Mouse (Mus musculus) 3134 (cell line): ENCODE measurements around the gene Spem2.
"Not testable (repeated sequence)": the region's sequence is repeated elsewhere in the genome, so short reads cannot be mapped to it uniquely, and the experiment has no call there.

ENCODE experiments used
- DNase-seq: peaks from one replicate; pipeline ENCODE4 v3.0.0-alpha.2; 2011; ENCODE audit warnings: low spot score; ENCODE audit not compliant: insufficient read length; ENCODE audit errors: extremely low read depth

The Spem2 gene

DNA sequence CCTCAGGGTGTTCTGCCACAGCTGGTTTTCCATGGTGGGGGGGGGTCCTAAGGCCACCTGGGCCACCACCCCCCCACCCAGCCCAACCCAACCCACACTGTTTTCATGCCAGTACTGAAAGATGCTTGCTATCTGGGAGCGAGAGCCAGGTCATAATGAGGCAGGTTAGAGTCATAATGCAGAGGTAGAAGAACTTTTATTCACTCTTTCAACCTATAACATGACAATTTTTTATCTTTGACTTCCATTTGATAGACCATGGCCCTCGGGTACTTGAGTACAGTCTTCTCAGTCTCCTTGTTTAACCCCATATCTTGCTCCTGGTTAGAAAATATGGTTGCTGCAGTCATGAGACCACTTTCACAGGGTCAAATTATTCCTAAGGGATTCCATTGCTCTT, at the start of gene Spem2:
Gene Spem2, minus strand, starts transcription at position 101 of the 400 bp plus-strand sequence.
- DNase-seq, result no peak

DNA sequence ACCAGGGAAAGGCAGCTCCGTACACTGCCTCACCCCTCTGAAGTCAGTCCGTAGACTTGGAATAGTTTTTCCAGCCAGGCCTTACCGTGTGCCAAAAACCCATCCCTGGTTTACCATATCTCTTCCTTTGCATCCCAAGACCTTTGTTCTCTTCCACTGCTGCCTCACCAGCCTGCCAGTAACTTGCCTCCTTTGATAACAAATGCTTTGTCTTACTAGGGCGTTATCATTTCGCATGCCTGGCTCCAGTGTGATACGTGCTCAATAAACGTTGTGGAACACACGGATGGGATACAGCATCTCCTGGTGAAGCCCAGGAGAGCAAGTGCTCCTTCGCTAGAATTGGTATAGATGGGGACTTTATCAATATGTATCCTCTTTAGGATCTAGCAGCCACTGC, 49.1 kb upstream of the Spem2 start:
- DNase-seq, result no peak

GRCm38 (mm10) chr11:69865561-69865960, 47.3 kb upstream of the Spem2 start:
- no peak for DNase-seq

GRCm38 (mm10) chr11:69864138-69864860, 46.0 kb upstream of the Spem2 start:
- DNase-seq, result no peak

DNA sequence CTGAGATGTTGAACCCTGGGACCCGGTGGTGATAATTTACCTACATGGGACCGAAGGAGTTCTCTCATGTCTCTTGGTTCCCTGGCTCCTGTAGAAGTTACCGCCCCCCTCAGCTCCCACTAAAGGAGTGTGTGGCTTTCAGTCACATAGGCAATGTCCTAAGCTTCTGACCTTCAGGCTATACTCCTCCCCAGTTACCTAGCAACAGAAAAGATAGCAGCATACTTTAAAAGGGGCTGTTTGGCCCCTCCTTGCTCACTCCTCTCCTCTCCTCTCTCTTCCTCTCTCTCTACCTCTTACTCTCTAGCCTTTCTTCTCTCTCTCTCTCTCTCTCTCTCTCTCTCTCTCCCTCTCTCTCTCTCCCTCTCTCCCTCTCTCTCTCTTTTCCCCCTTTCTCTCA, 45.5 kb upstream of the Spem2 start:
- DNase-seq, result not testable (repeated sequence)

DNA sequence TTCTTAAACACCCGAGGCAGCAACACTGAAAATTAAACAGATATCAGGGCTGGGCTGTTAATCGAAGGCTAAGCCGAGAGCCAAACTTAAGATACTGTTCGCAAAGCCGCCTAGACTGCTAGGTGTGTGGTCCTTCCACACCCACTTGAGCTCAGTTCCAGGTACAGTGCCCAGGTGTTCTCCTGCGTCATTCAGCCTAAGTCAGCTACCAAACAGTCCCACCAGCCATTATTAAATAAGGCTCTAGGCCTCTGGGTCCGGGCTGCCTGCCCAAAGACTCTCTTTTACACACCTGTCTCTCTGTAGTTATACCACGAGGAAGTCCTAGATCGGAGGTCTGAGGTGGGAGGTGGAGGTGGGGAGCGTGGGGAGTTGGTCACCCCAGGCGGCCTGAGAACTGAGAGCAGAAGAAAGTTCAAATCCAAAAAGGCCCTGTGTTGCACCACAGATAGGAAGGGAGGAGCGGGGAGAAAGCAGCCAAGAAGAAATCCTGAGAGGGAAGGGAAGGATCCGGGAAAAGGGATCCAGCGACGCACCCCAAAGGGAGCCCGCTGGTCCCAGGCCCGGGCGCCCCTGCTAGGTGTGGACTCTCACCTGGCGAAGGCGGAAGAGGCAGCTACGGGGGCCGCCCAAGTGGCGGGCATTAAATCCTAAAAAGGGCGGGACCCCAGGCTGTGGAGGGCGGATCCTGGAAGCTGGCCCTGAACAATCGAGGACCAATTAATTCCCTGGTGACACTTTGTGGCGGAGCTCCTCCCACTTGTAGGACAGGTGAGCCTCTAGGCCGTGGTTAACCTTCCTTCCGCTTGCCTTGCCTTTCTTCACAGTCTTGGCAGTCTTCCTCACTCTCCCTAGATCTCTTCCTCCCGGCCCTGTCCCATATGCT, 40.1 kb upstream of the Spem2 start, which contains the start of gene Tnk1:
Gene Tnk1, minus strand, starts transcription at position 618 of the 886 bp plus-strand sequence.
- no peak for DNase-seq

GRCm38 (mm10) chr11:69855347-69855746, 37.1 kb upstream of the Spem2 start:
- no peak for DNase-seq

DNA sequence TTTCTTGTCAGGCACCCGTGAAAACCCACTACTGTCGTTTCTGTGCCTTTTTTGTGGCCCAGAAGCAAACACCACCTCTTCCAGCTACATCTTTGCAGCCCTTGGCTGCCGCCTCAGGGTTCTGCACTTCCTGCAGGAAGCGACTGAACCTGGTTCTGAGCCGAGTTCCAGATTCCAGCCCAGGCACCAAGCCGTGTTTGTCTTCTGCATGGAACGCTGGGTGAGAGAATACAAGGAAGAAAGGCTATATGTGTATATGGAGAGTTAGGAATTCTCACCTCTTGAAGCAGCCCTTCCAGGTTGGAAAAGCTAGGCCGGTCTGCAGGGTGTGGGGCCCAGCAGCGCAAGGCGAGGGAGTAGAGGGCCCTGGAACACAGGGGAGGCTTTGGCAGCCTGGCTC, 36.4 kb upstream of the Spem2 start:
- DNase-seq, result no peak

DNA sequence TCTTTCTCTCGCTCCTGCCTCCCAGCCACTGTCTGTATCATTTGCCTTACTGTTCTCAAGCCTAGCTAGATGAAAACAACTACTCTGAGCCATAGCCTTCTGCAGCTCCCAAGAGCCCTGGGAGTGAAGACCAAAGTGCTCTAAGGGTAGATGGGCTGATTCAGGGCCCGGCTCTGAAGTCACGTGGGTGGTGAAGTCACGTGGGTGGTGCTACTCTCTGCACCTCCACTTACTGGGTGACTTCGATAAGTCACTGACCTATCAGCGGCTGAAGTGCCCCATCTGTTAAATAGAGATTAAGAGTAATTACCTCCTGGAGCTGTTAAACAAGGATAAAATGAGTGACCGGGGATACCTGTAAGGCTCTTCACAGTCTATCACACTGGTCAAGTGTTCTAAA, 35.7 kb upstream of the Spem2 start:
- DNase-seq, result no peak

DNA sequence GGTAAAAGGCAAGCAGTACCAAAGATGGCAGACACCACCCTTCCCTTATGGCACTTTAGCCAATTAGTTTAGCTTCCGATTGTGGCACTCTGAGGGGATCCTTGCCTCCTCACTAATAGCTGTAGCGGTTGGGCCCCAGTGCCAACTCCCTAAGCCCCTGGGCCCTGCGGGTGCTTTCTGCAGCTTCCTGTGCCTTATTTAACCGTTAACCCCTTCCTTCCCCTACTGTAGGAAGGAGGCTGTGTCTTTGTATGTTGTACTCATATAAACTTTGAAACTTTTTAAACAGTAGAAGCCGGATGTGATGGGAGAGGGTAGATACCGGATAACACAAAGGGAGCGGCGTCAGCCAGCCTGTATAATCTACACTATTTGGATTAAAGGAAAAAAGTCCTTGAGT, 32.5 kb upstream of the Spem2 start:
- DNase-seq, result no peak

DNA sequence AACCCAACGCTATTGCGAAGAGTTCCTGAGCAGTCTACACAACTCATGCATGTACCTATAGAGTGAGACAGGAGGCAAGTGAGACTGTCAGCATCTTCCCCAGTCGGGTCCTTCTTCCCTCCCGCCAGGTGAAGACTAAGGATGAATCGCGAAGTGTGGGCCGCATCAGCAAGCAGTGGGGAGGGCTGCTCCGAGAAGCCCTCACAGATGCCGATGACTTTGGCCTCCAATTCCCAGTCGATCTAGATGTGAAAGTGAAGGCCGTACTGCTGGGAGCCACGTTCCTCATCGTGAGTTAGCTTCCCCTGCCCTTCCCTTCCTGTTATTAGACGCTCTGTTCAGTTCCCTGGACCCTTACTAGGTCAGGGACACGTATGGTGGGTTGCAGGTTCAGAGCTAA, 31.6 kb upstream of the Spem2 start:
- no peak for DNase-seq

DNA sequence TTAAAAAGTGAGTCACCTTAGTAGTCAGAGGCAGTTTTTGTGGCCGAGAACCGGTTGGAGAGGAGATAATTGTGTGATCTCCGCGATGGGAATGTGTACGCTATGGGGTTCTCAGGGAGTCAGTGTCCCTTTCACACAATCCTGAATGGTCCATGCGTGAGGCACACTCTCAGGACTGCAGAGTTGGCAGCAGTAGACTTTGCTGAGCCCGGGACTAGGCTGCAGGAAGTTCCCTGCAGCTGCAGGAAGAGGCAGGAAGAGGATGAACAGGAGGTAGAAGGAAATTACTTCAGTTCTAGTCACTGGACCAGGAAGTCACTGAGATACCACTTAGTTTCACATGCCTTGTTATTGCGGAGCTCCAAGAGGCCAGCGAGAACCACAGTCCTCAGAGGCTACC, 30.9 kb upstream of the Spem2 start:
- DNase-seq, result no peak

GRCm38 (mm10) chr11:69848021-69848420, 29.8 kb upstream of the Spem2 start:
- no peak for DNase-seq

DNA sequence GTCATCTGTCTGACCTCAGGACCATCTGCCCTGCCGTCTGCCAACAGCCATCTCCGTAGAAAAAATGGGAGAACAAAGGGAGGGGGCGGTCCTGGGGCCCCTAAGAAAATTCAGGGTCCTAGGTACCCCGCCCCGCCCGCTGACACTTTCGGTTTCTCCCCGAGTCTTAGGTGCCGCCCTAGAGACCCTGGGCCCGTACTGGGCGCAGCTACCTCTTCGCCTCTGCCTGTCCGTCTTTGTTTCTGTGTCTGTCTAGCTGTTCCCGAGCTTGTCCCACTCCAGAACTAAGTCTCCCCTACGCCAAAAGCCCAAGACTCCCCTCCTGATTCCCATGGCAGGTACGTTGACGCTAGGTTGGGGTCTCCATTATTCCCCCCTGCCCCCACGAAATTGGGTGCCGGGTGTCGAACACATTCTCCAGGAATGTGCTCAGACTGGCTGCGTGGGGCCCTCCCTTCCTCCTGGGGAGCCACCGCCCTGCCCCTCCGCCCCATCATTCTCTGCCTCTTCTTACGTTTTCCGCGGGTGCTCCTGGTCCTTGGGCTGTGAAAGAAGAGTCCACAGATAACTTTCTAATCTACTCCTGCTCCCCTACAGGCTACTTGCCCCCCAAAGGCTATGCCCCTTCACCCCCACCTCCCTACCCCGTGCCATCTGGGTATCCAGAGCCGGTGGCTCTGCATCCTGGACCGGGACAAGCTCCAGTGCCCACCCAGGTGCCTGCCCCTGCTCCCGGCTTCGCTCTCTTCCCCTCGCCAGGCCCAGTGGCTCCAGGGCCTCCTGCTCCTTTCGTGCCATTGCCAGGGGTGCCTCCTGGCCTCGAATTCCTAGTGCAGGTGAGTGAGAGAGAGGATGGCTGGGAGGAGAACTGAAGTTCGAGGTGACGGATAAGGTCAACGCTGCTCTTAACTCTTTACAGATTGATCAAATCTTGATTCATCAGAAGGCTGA, 28.7 kb upstream of the Spem2 start:
- DNase-seq, result peak; percentile 47

DNA sequence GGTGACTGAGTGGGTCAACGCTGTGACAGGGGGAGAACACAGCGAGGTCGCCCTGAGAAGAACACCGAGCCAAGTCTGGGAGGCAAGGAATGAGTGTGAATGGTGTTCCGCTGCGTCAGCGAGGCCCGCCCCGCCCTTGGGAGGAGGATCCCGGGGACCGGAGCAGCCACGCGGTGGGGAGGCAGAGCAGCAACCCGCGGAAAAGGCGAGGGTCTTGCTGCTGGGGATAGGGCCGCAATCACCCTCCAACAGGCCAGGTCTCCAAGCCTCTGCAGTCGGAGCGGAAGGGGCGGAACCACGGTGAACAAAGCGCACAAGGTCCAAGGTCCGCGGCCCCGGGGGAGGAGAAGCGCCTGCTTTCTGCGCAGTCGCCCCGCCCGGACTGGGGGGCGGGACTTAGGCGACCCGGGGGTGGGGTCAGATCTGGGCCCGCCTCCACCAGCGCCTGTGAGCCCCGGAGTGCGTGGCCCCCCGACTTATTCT, 28.0 kb upstream of the Spem2 start, which contains the start of gene Plscr3:
Gene Plscr3, plus strand, starts transcription at position 179 of the 483 bp plus-strand sequence.
- peak; percentile 92 for DNase-seq

GRCm38 (mm10) chr11:69838714-69839104, 20.4 kb upstream of the Spem2 start:
- no peak for DNase-seq

DNA sequence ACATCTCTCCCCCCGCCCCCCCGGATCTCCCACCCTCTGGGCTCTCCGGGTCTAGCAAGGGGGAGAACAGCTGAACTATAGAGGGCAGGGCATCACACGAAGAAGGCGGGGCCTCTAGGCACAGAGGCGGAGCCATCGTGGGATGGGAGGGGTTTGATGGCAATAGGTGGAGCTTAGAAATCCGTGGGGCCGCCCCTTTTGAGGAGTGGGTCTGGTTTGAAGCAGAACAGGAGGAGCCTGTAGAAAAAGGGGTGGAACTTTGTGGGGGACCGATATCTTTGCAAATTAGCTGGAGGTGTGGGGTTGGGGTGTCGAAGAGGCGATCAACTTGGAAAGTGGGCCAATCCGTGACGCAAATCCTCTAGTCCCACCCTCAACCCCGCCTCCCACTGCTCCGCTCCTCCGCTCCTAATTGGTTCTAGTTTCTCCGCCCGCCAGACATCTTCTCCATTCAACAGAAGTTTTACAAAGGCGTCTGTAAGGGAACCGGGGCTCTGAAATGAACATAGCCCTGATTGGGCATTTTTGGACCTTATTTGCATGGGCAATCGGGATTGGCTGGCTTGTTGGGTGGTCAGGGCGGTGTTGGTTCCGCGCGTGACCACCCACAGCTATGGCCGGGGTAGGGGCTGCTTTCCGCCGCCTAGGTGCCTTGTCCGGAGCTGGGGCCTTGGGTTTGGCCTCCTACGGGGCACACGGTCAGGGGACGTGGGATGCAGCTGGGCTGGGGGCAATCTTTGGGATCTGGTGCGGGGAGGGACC, 19.9 kb upstream of the Spem2 start, which contains the start of gene Tmem256:
Gene Tmem256, plus strand, starts transcription at position 563 of the 762 bp plus-strand sequence.
- DNase-seq, result peak; percentile 96

DNA sequence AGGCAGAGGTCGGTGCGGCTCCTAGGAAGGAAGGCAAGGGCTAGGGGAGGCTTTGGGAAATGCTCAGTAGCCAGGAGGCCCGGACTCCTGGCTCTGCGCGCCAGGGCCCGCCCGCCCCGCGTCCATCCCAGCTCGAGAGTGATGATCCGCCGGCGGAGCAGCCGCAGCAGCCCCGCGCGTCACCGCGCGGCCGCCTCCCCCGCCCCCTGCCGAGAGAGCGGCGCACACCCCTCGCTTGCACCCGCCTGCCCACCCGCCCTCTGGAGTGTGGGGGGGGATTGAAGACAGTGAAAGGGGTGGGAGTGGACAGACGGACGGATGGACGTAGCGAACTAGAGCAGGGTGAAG, 19.3 kb upstream of the Spem2 start, which contains the start of gene Nlgn2:
Gene Nlgn2, minus strand, starts transcription at position 181 of the 348 bp plus-strand sequence.
- DNase-seq, result no peak

DNA sequence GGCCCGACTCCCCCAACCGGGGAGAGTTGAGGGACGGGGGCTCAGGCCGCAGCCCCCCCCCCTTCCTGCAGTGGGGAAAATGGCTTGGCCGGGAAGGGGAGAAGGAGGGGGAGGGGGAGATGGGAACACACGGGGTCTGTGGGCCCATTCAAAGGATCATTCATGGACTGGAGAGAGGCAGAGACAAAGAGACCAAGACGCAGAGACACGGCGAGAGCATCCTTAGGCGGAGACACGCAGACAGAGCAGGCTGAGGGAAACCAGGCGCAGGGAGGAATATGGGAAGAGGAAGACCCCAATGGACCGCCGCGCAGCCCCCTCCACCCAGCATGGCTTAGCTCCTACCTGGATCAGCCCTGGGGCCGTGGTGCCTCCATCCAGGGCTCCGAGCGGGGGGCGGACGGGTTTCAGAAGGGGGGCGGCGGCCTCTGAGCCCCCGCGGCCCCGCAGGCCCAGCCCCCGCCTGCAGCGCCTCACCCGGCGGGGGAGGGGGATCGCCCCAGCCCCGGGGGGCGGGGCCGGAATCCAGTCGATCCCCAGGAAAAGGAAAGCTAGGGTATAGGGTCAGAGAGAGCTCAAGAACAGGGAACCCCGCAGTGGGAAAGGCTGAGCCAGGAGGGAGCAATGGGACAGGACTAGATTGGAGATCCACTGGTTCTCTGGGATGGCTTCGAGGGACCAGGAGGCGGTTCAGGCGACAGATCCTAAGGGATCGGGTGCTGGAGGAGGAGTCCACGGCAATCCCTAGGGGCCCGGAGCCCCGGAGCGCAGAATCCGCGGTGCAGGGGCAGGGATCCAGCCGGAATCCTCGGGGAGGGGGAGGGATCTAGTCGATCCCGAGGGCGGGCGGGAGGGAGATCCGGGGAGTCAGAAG, 18.7 kb upstream of the Spem2 start:
- no peak for DNase-seq
